Mouse (Mus musculus) forebrain, embryonic 16.5 days (tissue): Measurements from ENCODE around the gene Btf3. TPM values are rescaled to one million over a fixed set of nuclear protein-coding genes. Genes with fewer than 3 reads are reported as not detected.

Experiments used
- ATAC-seq: fragments of 200-750 bp; cut with Nextera tagmentation; 2 replicates; pipeline ENCODE4 v1.8.0; 2017; ENCODE audit warnings: mild to moderate bottlenecking, moderate library complexity
- H3K27ac ChIP-seq: fragments of 300-500 bp; sonication (generic); 2 replicates; pipeline ENCODE4 v1.5.1; 2014; ENCODE audit warnings: low read length, control low read depth
- H3K27me3 ChIP-seq: fragments of 300-500 bp; sonication (generic); replicated peaks from 2 replicates; pipeline ENCODE4 v1.6.1; 2014; ENCODE audit warnings: low read length; ENCODE audit not compliant: control insufficient read depth, insufficient read depth
- H3K36me3 ChIP-seq: fragments of 300-500 bp; sonication (generic); 2 replicates; pipeline ENCODE4 v1.6.1; 2014; ENCODE audit not compliant: control insufficient read depth, insufficient read depth
- H3K4me1 ChIP-seq: fragments of 300-500 bp; sonication (generic); replicated peaks from 2 replicates; pipeline ENCODE4 v1.6.1; 2014; ENCODE audit warnings: low read length; ENCODE audit not compliant: control insufficient read depth, insufficient read depth
- H3K4me2 ChIP-seq: fragments of 300-500 bp; sonication (generic); 2 replicates; pipeline ENCODE4 v1.6.1; 2014; ENCODE audit warnings: mild to moderate bottlenecking, low read length, control low read depth
- H3K4me3 ChIP-seq: fragments of 300-500 bp; sonication (generic); replicated peaks from 2 replicates; pipeline ENCODE4 v1.5.1; 2014; ENCODE audit warnings: mild to moderate bottlenecking, low read length, control low read depth
- H3K9ac ChIP-seq: fragments of 300-500 bp; sonication (generic); replicated peaks from 2 replicates; pipeline ENCODE4 v1.6.1; 2014; ENCODE audit warnings: low read depth, low read length, control low read depth
- H3K9me3 ChIP-seq: fragments of 300-500 bp; sonication (generic); 2 replicates; pipeline ENCODE4 v1.6.1; 2016; ENCODE audit warnings: low read length; ENCODE audit not compliant: control insufficient read depth
- WGBS: fragments of 180-500 bp; shearing (Covaris S2); extraction: QIAGEN DNeasy Blood & Tissue Kit; methylation state at CpG from one replicate; pipeline ENCODE4 v1.1.7; 2014; 5-methylcytosine and 5-hydroxymethylcytosine counted together
- polyA plus RNA-seq: library from polyadenylated mRNA; unstranded; fragments of >200 nt; fragmentation: Nextera tagmentation; extraction: Ambion mirVana; gene quantifications from 2 replicates; pipeline ENCODE4 v1.2.1, GENCODE M21; 2015

The Btf3 gene
- polyA plus RNA-seq, 1 experiment from 2014 or later: 536 TPM

- no peak overlapping the region for H3K27ac ChIP-seq
- no peak for ATAC-seq
- peaks cover 21% of the 10 kb centered on the region for H3K4me1 ChIP-seq
- peaks cover 63% of the 10 kb centered on the region for H3K27me3 ChIP-seq
- H3K36me3 ChIP-seq: no peaks in the 10 kb centered on the region
- WGBS: 4% methylated on average over 8 of the region's 8 CpGs
- H3K4me2 ChIP-seq: no peak overlapping the region
- H3K9me3 ChIP-seq: no peaks in the 10 kb centered on the region
- no peak overlapping the region for H3K9ac ChIP-seq
- H3K4me3 ChIP-seq: no peak overlapping the region
Measured at GRCm38 (mm10) chr13:98351527-98351926, 34.7 kb upstream of the Btf3 start.

GRCm38 (mm10) chr13:98349491-98349890 is 32.7 kb upstream of the Btf3 start:
- Histone ChIP-seq H3K36me3 (no peaks in the 10 kb centered on the region), H3K27me3 (peaks cover 64% of the 10 kb centered on the region), H3K9ac (no peak overlapping the region), H3K4me3 (no peak overlapping the region), H3K27ac (no peak overlapping the region), H3K4me1 (peaks cover 9% of the 10 kb centered on the region), H3K9me3 (no peaks in the 10 kb centered on the region), H3K4me2 (no peak overlapping the region)
- no peak for ATAC-seq
- WGBS: 84% methylated on average over 4 of the region's 4 CpGs

DNA sequence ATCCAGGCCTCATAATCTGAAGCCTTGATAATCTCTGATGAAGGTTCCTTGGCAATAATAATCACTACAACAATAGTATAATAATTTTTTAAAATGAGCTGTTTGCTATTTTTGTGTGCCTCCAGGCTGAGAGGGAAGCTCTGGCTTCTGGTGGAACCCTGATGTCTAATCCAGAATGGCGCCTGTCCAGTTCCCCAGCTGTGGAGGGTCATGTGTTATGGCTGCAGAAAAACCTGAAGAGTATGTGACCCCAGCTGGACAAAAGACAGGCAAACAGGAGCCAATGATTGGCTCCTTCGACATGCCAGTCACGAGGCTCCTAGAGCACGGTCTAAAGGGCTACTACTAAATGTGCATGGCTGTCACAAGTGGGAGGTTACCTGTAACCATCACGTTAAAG is 23.7 kb upstream of the Btf3 start:
- H3K4me3 ChIP-seq: no peak overlapping the region
- no peaks in the 10 kb centered on the region for H3K36me3 ChIP-seq
- WGBS: 74% methylated on average over 5 of the region's 5 CpGs
- H3K4me2 ChIP-seq: no peak overlapping the region
- peaks cover 11% of the 10 kb centered on the region; the same call in 1 of the 2 replicates for H3K27me3 ChIP-seq
- H3K9me3 ChIP-seq: no peaks in the 10 kb centered on the region
- H3K27ac ChIP-seq: no peak overlapping the region
- H3K9ac ChIP-seq: no peak overlapping the region
- H3K4me1 ChIP-seq: no peaks in the 10 kb centered on the region
- no peak for ATAC-seq

DNA sequence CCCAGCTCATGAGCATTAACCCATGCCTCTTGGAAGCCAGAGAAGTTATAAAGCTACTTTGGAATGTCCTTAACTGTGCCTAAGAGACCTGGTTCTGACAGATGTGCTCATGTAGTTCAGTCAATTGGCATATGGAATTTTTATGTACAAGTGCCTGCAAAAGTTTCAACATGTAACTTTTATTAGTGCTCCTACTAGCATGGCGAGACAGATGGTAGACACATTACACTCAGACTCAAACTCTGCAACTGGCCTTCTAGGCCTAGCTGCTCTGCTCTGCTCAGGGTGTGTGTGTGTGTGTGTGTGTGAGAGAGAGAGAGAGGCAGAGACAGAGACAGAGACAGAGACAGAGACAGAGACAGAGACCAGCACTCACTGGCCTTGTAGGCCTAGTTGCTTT is 19.4 kb upstream of the Btf3 start:
- no peaks in the 10 kb centered on the region for H3K9me3 ChIP-seq
- no peak overlapping the region for H3K4me3 ChIP-seq
- WGBS: 80% methylated on average over 1 of the region's 1 CpGs
- H3K27ac ChIP-seq: no peak overlapping the region
- H3K36me3 ChIP-seq: no peaks in the 10 kb centered on the region
- no peak overlapping the region for H3K4me2 ChIP-seq
- H3K9ac ChIP-seq: no peak overlapping the region
- 0 out of 2 replicates have a peak, but pooled peaks cover 2% of the 10 kb centered on the region for H3K27me3 ChIP-seq
- H3K4me1 ChIP-seq: no peaks in the 10 kb centered on the region
- ATAC-seq: no peak

- Histone ChIP-seq H3K27ac (no peak overlapping the region), H3K27me3 (no peaks in the 10 kb centered on the region), H3K4me3 (no peak overlapping the region), H3K36me3 (no peaks in the 10 kb centered on the region), H3K9me3 (no peaks in the 10 kb centered on the region), H3K9ac (no peak overlapping the region), H3K4me1 (no peaks in the 10 kb centered on the region), H3K4me2 (no peak overlapping the region)
- 51% methylated on average over 2 of the region's 2 CpGs for WGBS
- no peak for ATAC-seq
Measured at GRCm38 (mm10) chr13:98332106-98332505, 15.3 kb upstream of the Btf3 start.

DNA sequence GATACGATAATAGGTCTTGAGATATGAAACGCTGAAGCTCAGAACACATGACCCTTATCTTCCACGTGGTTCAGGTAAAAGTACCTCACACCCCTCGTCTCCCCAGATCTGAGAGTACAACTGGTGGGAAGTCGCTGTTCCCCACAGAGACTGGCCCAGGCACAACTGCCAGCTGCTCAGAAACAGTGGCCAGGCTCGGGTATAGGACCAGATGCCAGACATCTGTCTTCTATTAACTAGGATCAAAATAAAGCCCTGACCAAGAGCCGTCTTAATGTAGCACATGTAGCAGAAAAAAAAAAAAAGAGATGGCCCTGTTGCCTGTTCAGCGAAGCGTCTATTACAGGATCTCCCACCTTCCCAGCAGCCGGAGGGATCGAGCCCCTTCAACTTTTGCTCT is 8.2 kb upstream of the Btf3 start:
- Histone ChIP-seq H3K9ac (no peak overlapping the region), H3K9me3 (no peaks in the 10 kb centered on the region), H3K4me1 (no peaks in the 10 kb centered on the region), H3K27ac (no peak overlapping the region), H3K4me2 (no peak overlapping the region), H3K36me3 (no peaks in the 10 kb centered on the region), H3K27me3 (no peaks in the 10 kb centered on the region), H3K4me3 (no peak overlapping the region)
- ATAC-seq: no peak
- WGBS: 89% methylated on average over 11 of the region's 11 CpGs

GRCm38 (mm10) chr13:98317911-98318310 is 1.1 kb upstream of the Btf3 start:
- WGBS: 92% methylated on average over 6 of the region's 6 CpGs
- no peak for ATAC-seq
- no peak overlapping the region for H3K4me3 ChIP-seq

DNA sequence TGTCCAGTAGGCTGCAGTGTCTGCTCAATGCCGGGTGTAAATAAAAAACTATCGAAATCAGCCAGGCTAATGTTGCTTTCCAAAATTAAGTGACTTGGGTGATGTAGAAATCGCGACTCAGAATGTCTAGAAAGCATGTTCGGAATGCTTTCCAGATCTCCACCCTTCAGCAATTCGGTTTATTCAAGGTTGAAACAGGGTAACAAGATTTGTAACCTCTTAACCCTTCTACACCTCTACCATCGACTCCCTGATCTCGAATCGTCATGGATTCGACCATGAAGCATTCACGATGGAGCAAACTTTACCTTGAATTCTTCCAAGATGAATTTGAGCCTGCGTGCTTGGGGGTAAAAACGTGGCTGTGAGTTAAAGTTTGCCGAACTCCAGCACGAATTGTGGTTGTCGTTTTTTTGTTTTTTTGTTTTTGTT is 456 bp upstream of the Btf3 start:
- Histone ChIP-seq H3K9me3 (no peaks in the 10 kb centered on the region), H3K4me2 (peak overlapping the region; percentile 90), H3K4me3 (peak overlapping the region; percentile 82), H3K36me3 (0 out of 2 replicates have a peak, but pooled peaks cover 5% of the 10 kb centered on the region), H3K27ac (peak overlapping the region; percentile 83), H3K4me1 (peaks cover 13% of the 10 kb centered on the region), H3K9ac (peak overlapping the region; percentile 82), H3K27me3 (no peaks in the 10 kb centered on the region)
- 2% methylated on average over 16 of the region's 16 CpGs for WGBS
- ATAC-seq: 0 out of 2 replicates have a peak, but pooled peaks have one; percentile 2

More at GRCm38 (mm10) chr13:98317911-98318310, 1.1 kb upstream of the Btf3 start:
- H3K4me2 ChIP-seq: peak overlapping the region; percentile 90
- H3K36me3 ChIP-seq: 0 out of 2 replicates have a peak, but pooled peaks cover 2% of the 10 kb centered on the region
- H3K9ac ChIP-seq: no peak overlapping the region
- no peak overlapping the region for H3K27ac ChIP-seq
- peaks cover 13% of the 10 kb centered on the region for H3K4me1 ChIP-seq
- no peaks in the 10 kb centered on the region for H3K27me3 ChIP-seq
- H3K9me3 ChIP-seq: no peaks in the 10 kb centered on the region

DNA sequence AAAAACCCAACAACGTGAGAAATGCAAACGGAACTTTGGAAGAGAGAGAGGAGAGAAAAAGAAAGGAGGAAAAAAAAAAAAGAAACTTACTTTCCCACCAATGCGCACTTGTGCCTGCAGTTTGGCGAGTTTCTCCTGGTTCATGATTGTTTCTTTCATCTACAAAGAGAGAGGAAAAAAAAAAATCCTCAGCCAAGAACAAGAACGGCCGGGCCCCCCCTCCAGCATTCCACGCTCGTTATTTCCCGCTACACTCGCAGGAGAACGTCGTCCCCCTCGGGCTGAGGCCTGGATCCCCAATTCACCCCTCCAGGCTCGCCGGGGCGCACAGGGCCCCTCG is 696 bp downstream of the Btf3 start:
- Histone ChIP-seq H3K4me2 (peak overlapping the region; percentile 72), H3K9ac (peak overlapping the region; percentile 82), H3K27ac (peak overlapping the region; percentile 83), H3K9me3 (no peaks in the 10 kb centered on the region), H3K4me3 (peak overlapping the region; percentile 82), H3K36me3 (peaks cover 16% of the 10 kb centered on the region; the same call in 1 of the 2 replicates), H3K4me1 (peaks cover 13% of the 10 kb centered on the region), H3K27me3 (no peaks in the 10 kb centered on the region)
- WGBS: under 1% methylated on average over 15 of the region's 17 CpGs
- ATAC-seq: no peak

GRCm38 (mm10) chr13:98315124-98315523 is 1.7 kb downstream of the Btf3 start:
- 72% methylated on average over 4 of the region's 4 CpGs for WGBS
- Histone ChIP-seq H3K9ac (no peak overlapping the region), H3K27me3 (no peaks in the 10 kb centered on the region), H3K4me2 (peak overlapping the region; percentile 14), H3K4me3 (no peak overlapping the region), H3K36me3 (peaks cover 24% of the 10 kb centered on the region), H3K4me1 (peaks cover 13% of the 10 kb centered on the region), H3K9me3 (no peaks in the 10 kb centered on the region), H3K27ac (no peak overlapping the region)
- ATAC-seq: no peak
